Mouse (Mus musculus) liver, postnatal 0 days (tissue): ENCODE measurements around the gene 1700092M07Rik.

Experiments used
- CTCF ChIP-seq: sonication (generic); IDR thresholded peaks from 2 replicates; pipeline ENCODE4 v1.5.1; 2016; ENCODE audit warnings: antibody characterized with exemption, low read depth
- EP300 ChIP-seq: IDR thresholded peaks from 2 replicates; pipeline ENCODE4 v1.6.1; 2016; ENCODE audit warnings: antibody characterized with exemption, low read depth, mild to moderate bottlenecking

- TF ChIP-seq EP300: no peak
- TF ChIP-seq CTCF: no peak
Measured at GRCm38 (mm10) chr19:8734334-8734733, 6.2 kb upstream of the 1700092M07Rik start.
